Mouse (Mus musculus) midbrain, postnatal 0 days (tissue): ENCODE results near the gene Pyroxd2. TPM values are rescaled to one million over a fixed set of nuclear protein-coding genes. Genes with fewer than 3 reads are reported as not detected.

Source experiments
- ATAC-seq: fragments of 200-750 bp; cut with Nextera tagmentation; 2 replicates; pipeline ENCODE4 v1.8.0; 2017; ENCODE audit warnings: moderate number of reproducible peaks, mild to moderate bottlenecking, moderate TSS enrichment, moderate library complexity; ENCODE audit not compliant: low FRiP score
- DNase-seq: peaks from one replicate; pipeline ENCODE4 v3.0.0-alpha.2; 2015; ENCODE audit warnings: low spot score
- H3K27ac ChIP-seq: fragments of 300-500 bp; sonication (generic); 2 replicates; pipeline ENCODE4 v1.5.1; 2014; ENCODE audit warnings: low read depth, mild to moderate bottlenecking, low read length, mixed read lengths
- H3K27me3 ChIP-seq: fragments of 300-500 bp; sonication (generic); 2 replicates; pipeline ENCODE4 v1.6.1; 2014; ENCODE audit warnings: low read length, control low read depth, mixed read lengths; ENCODE audit not compliant: insufficient read depth
- H3K36me3 ChIP-seq: fragments of 300-500 bp; sonication (generic); 2 replicates; pipeline ENCODE4 v1.6.1; 2014; ENCODE audit warnings: low read length, control low read depth, mixed read lengths; ENCODE audit not compliant: insufficient read depth
- H3K4me1 ChIP-seq: fragments of 300-500 bp; sonication (generic); 2 replicates; pipeline ENCODE4 v1.6.1; 2014; ENCODE audit warnings: mild to moderate bottlenecking, control low read depth, antibody characterized with exemption, low read length, mixed read lengths; ENCODE audit not compliant: insufficient read depth
- H3K4me2 ChIP-seq: fragments of 300-500 bp; sonication (generic); 2 replicates; pipeline ENCODE4 v1.6.1; 2014; ENCODE audit warnings: low read depth, mild to moderate bottlenecking, low read length, mixed read lengths; ENCODE audit not compliant: poor library complexity, severe bottlenecking
- H3K4me3 ChIP-seq: fragments of 300-500 bp; sonication (generic); 2 replicates; pipeline ENCODE4 v1.5.1; 2014; ENCODE audit warnings: low read depth, mild to moderate bottlenecking, low read length, moderate library complexity
- H3K9ac ChIP-seq: fragments of 300-500 bp; sonication (generic); replicated peaks from 2 replicates; pipeline ENCODE4 v1.6.1; 2014; ENCODE audit warnings: mild to moderate bottlenecking, low read length, moderate library complexity, mixed read lengths; ENCODE audit not compliant: poor library complexity, severe bottlenecking
- H3K9me3 ChIP-seq: fragments of 300-500 bp; sonication (generic); 2 replicates; pipeline ENCODE4 v1.6.1; 2016; ENCODE audit warnings: low read length, control low read depth
- CTCF ChIP-seq: IDR thresholded peaks from 2 replicates; pipeline ENCODE4 v1.5.1; 2016; ENCODE audit warnings: antibody characterized with exemption, mild to moderate bottlenecking
- WGBS: fragments of 180-500 bp; shearing (Covaris S2); extraction: QIAGEN DNeasy Blood & Tissue Kit; methylation state at CpG from one replicate; pipeline ENCODE4 v1.1.7; 2014; 5-methylcytosine and 5-hydroxymethylcytosine counted together
- polyA plus RNA-seq: library from polyadenylated mRNA; unstranded; fragments of >200 nt; fragmentation: Nextera tagmentation; extraction: Ambion mirVana; gene quantifications from 2 replicates; pipeline ENCODE4 v1.2.1, GENCODE M21; 2015
- total RNA-seq: library from RNA; depleted of rRNA; stranded (reverse); fragments of >200 nt; gene quantifications from 2 replicates; pipeline ENCODE4 v1.2.3, GENCODE M21; 2014

Gene Pyroxd2
- total and polyA plus RNA-seq, 2 experiments from 2014 or later: 2.5 to 3.0 TPM

GRCm38 (mm10) chr19:42770141-42770872 lies 17.7 kb upstream of the Pyroxd2 start:
- TF ChIP-seq CTCF: no peak
- Histone ChIP-seq H3K4me2 (no peak overlapping the region), H3K4me1 (no peaks in the 10 kb centered on the region), H3K9me3 (no peaks in the 10 kb centered on the region), H3K27ac (no peak overlapping the region), H3K9ac (no peak overlapping the region), H3K36me3 (no peaks in the 10 kb centered on the region; the same call in 1 of the 2 replicates), H3K4me3 (no peak overlapping the region), H3K27me3 (no peaks in the 10 kb centered on the region)
- ATAC-seq (no peak), DNase-seq (no peak)
- 71% methylated on average over 23 of the region's 23 CpGs for WGBS

DNA sequence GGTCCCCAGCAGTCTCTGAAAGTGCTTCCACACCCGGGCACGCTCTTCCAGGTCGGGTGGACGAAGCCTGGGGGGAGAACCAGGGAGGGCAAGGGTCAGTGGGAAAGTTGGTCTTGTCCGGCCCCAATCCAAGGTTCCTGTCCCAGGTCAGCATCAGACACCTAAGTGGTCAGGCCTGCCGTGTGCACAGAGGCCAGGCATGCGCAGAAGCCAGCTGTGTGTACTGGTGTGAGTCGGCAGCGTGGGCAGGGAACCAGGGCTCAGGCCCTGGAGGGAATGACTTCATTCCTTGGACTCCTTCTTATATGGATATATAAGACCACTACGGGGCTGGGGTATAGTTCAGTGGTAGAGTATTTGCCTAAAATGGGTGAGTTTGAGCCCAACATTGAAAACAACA lies 17.1 kb upstream of the Pyroxd2 start:
- TF ChIP-seq CTCF: no peak
- DNase-seq: no peak
- H3K27me3 ChIP-seq: no peaks in the 10 kb centered on the region
- no peak overlapping the region for H3K4me3 ChIP-seq
- H3K27ac ChIP-seq: no peak overlapping the region
- no peak for ATAC-seq
- no peaks in the 10 kb centered on the region for H3K4me1 ChIP-seq
- no peaks in the 10 kb centered on the region for H3K9me3 ChIP-seq
- no peak overlapping the region for H3K9ac ChIP-seq
- no peak overlapping the region for H3K4me2 ChIP-seq
- no peaks in the 10 kb centered on the region; the same call in 1 of the 2 replicates for H3K36me3 ChIP-seq
- WGBS: 94% methylated on average over 10 of the region's 10 CpGs

GRCm38 (mm10) chr19:42767361-42767760 lies 14.8 kb upstream of the Pyroxd2 start:
- Histone ChIP-seq H3K27me3 (no peaks in the 10 kb centered on the region), H3K36me3 (no peaks in the 10 kb centered on the region; the same call in 1 of the 2 replicates), H3K4me2 (no peak overlapping the region), H3K27ac (no peak overlapping the region), H3K4me1 (no peaks in the 10 kb centered on the region), H3K9ac (no peak overlapping the region), H3K9me3 (no peaks in the 10 kb centered on the region), H3K4me3 (no peak overlapping the region)
- TF ChIP-seq CTCF: no peak
- WGBS: 61% methylated on average over 8 of the region's 8 CpGs
- DNase-seq (no peak), ATAC-seq (no peak)

- Histone ChIP-seq H3K4me1 (no peaks in the 10 kb centered on the region), H3K27me3 (no peaks in the 10 kb centered on the region), H3K36me3 (no peaks in the 10 kb centered on the region), H3K9me3 (no peaks in the 10 kb centered on the region), H3K4me2 (no peak overlapping the region), H3K4me3 (no peak overlapping the region), H3K27ac (no peak overlapping the region), H3K9ac (no peak overlapping the region)
- DNase-seq: no peak
- no peak for TF ChIP-seq CTCF
- 92% methylated on average over 10 of the region's 10 CpGs for WGBS
- no peak for ATAC-seq
Measured at GRCm38 (mm10) chr19:42764398-42764797, 11.8 kb upstream of the Pyroxd2 start.

GRCm38 (mm10) chr19:42756671-42757070 lies 4.1 kb upstream of the Pyroxd2 start:
- TF ChIP-seq CTCF: no peak
- no peak overlapping the region for H3K4me3 ChIP-seq
- ATAC-seq (no peak), DNase-seq (no peak)
- H3K4me1 ChIP-seq: peaks cover 9% of the 10 kb centered on the region; the same call in 1 of the 2 replicates
- WGBS: 90% methylated on average over 6 of the region's 6 CpGs
- no peak overlapping the region for H3K27ac ChIP-seq
- H3K9me3 ChIP-seq: no peaks in the 10 kb centered on the region
- no peaks in the 10 kb centered on the region for H3K36me3 ChIP-seq
- H3K4me2 ChIP-seq: no peak overlapping the region
- H3K27me3 ChIP-seq: no peaks in the 10 kb centered on the region
- no peak overlapping the region for H3K9ac ChIP-seq

DNA sequence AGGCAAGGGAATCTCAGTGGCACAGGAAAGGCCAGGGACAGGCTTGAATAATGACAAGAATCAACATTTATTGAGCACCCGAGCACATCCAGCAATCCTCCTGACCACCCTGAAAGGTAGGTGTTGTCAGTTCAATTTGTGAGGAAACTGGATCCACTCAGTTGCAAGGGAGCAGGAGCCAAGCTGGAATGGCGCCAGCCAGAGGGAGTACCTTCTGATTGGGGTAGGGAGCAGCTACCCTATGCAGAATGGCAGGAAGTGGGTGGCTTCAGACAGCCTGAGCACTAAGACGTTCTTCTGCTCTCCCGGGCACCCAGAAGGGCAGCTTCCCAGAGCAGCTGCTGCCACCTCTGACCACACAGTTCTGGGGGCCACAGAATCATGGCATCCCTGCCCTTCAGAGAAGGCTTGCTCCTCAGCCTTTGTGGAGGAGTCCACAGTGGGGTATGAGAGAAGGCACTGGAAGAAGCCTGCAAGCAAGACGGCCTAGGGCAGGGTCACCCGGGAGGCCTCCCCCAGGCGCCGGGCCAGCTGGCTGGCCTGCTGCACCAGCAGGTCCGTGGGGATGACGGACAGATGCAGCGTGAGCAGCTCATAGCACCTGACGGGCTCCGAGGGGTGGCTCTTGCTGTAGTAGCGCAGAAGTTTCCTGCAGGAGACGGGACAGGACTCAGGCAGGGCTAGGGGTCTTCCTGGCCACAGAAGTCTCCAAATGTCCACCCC lies 2.7 kb upstream of the Pyroxd2 start:
- Histone ChIP-seq H3K4me3 (no peak overlapping the region), H3K9me3 (no peaks in the 10 kb centered on the region), H3K9ac (no peak overlapping the region), H3K36me3 (no peaks in the 10 kb centered on the region), H3K4me2 (no peak overlapping the region), H3K27me3 (no peaks in the 10 kb centered on the region), H3K27ac (no peak overlapping the region), H3K4me1 (peaks cover 9% of the 10 kb centered on the region; the same call in 1 of the 2 replicates)
- WGBS: 76% methylated on average over 15 of the region's 15 CpGs
- TF ChIP-seq CTCF: no peak
- ATAC-seq (no peak), DNase-seq (no peak)
